Mouse (Mus musculus): ENCODE measurements around the gene Snx18. TPM values are rescaled to one million over a fixed set of nuclear protein-coding genes. Genes with fewer than 3 reads are reported as not detected.

Snx18 gene
- polyA plus RNA-seq, 1 experiment, result 11.1 TPM

GRCm38 (mm10) chr13:113549021-113549420 is 69.3 kb downstream of the Snx18 start:
- Histone ChIP-seq H3K4me1 (ENCODE audit: control insufficient read depth, insufficient read depth, insufficient read length, low read length) (no peaks in the 10 kb centered on the region), H3K36me3 (ENCODE audit: control insufficient read depth, insufficient read depth, low read length) (no peaks in the 10 kb centered on the region), H3K27ac (ENCODE audit: insufficient read depth, low read depth, low read length) (no peak overlapping the region), H3K4me3 (ENCODE audit: low read depth, low read length) (no peak overlapping the region), H3K27me3 (ENCODE audit: control insufficient read depth, insufficient read depth, low read length) (no peaks in the 10 kb centered on the region)
- 53% methylated on average over 3 of the region's 3 CpGs for WGBS
- TF ChIP-seq POLR2A (IDR thresholded peaks at IDR 0.05; ENCODE audit: low read depth, low read length), result no peak
- TF ChIP-seq CTCF (IDR thresholded peaks at IDR 0.05; ENCODE audit: extremely low read depth, insufficient read length, insufficient replicate concordance, low read depth, low read length), result no peak

DNA sequence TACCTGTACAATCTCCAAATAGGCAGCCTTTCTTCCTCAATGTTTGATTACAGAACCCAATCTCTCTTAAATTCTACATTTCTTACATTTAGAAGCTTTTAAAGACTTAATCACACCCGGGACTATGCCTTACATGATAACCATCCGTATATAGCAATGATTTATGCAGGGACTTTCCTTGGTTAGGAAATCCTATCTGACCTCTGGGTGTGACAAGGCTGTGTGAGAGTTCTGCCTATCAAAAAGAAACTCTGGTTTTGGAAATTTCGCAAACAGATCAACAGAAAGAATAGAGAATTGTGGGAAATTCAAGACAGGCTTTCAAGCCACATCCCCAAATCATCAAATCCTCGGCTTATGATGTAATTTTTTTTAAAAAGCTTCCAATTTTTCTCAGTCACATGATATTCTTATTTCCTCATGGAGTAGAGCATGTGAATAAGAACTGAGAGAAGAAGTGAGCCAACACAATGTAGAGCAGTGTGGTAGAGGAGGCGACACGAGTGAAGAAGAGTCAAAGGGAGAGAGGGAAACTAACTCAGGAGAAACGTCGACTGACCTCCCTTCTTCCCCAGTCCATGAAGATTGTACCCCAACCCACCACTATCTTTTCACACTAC is 70.4 kb downstream of the Snx18 start:
- Histone ChIP-seq H3K4me1 (ENCODE audit: control insufficient read depth, insufficient read depth, insufficient read length, low read length) (no peaks in the 10 kb centered on the region), H3K36me3 (ENCODE audit: control insufficient read depth, insufficient read depth, low read length) (no peaks in the 10 kb centered on the region), H3K27me3 (ENCODE audit: control insufficient read depth, insufficient read depth, low read length) (no peaks in the 10 kb centered on the region), H3K27ac (ENCODE audit: insufficient read depth, low read depth, low read length) (no peak overlapping the region), H3K4me3 (ENCODE audit: low read depth, low read length) (no peak overlapping the region)
- 75% methylated on average over 8 of the region's 8 CpGs for WGBS
- TF ChIP-seq CTCF (IDR thresholded peaks at IDR 0.05; ENCODE audit: extremely low read depth, insufficient read length, insufficient replicate concordance, low read depth, low read length), result no peak
- TF ChIP-seq POLR2A (IDR thresholded peaks at IDR 0.05; ENCODE audit: low read depth, low read length), result no peak

DNA sequence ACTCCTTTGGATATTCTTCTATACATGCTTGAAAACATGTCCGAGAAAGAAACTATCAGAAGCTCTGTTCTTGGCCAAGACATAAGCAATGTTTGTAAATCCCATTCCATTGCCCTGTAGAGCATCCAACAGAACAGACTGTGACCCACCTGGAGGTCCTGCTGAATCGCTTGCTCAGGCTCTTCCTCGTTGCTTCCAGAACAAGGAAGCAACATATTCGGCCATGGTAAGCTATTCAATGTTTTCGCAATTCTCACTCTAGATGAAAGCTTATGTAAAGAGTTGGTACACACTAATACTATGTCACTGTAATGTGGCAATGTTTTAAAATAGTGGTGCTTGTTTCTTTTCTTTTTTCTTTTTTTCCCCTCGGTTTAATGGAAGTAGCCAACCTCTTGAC is 76.0 kb downstream of the Snx18 start:
- 77% methylated on average over 6 of the region's 6 CpGs for WGBS
- no peak overlapping the region for H3K27ac ChIP-seq (ENCODE audit: insufficient read depth, low read depth, low read length)
- no peaks in the 10 kb centered on the region for H3K4me1 ChIP-seq (ENCODE audit: control insufficient read depth, insufficient read depth, insufficient read length, low read length)
- H3K36me3 ChIP-seq (ENCODE audit: control insufficient read depth, insufficient read depth, low read length), result no peaks in the 10 kb centered on the region
- TF ChIP-seq CTCF (IDR thresholded peaks at IDR 0.05; ENCODE audit: extremely low read depth, insufficient read length, insufficient replicate concordance, low read depth, low read length), result no peak
- no peak for TF ChIP-seq POLR2A (IDR thresholded peaks at IDR 0.05; ENCODE audit: low read depth, low read length)
- no peaks in the 10 kb centered on the region for H3K27me3 ChIP-seq (ENCODE audit: control insufficient read depth, insufficient read depth, low read length)
- H3K4me3 ChIP-seq (ENCODE audit: low read depth, low read length), result no peak overlapping the region

Other genes with a start within 250 kb of the Snx18 start
- not detected in 2 replicates for gene Hspb3, start 45.1 kb upstream of the Snx18 start, polyA plus RNA-seq (2012; rRNA removed)
- gene Arl15, start 175.9 kb upstream of the Snx18 start, polyA plus RNA-seq (2012; rRNA removed), result 2.0 and 2.1 TPM in 2 replicates